ENCODE assay signal across 8 mouse cellular contexts in genomic region chr4:118134485-118135365, GRCm38 (mm10). TPM values are rescaled to one million over a fixed set of nuclear protein-coding genes. Genes with fewer than 3 reads are reported as not detected.
DNase-seq lines count a peak whose midpoint lies in the region; ATAC-seq lines count a peak whose summit lies in the region.

Gene St3gal3, minus strand, starts transcription at chr4:118134914.

- WGBS in hindbrain, embryonic 16.5 days, result 0% methylated on average over 43 of the region's 84 CpGs
- WGBS in macrophage (ENCODE audit: missing documents), result under 1% methylated on average over 81 of the region's 84 CpGs

- H3K9ac ChIP-seq in hindbrain, embryonic 16.5 days (ENCODE audit: low read depth, low read length), result peak within 1 kb of the TSS; percentile 79

- peak within 1 kb of the TSS; percentile 83 for H3K27ac ChIP-seq in hindbrain, embryonic 16.5 days (ENCODE audit: low read depth, low read length)
- H3K27ac ChIP-seq in macrophage, result peak within 1 kb of the TSS; percentile 49

- peak within 1 kb of the TSS; percentile 85 for H3K4me3 ChIP-seq in hindbrain, embryonic 16.5 days (ENCODE audit: low read length)
- H3K4me3 ChIP-seq in macrophage (ENCODE audit: inconsistent target), result peak within 1 kb of the TSS; percentile 51

- peaks cover 13% of the 10 kb centered on the region for H3K36me3 ChIP-seq in hindbrain, embryonic 16.5 days (ENCODE audit: control insufficient read depth, insufficient read depth, low read length)
- H3K36me3 ChIP-seq in macrophage (ENCODE audit: inconsistent target), result peaks cover 20% of the 10 kb centered on the region; the same call in 1 of the 2 replicates

- no peaks in the 10 kb centered on the region for H3K9me3 ChIP-seq in hindbrain, embryonic 16.5 days (ENCODE audit: control insufficient read depth, low read length)

- no peaks in the 10 kb centered on the region for H3K27me3 ChIP-seq in hindbrain, embryonic 16.5 days (replicated peaks; ENCODE audit: control insufficient read depth, insufficient read depth, low read length)

- peak; percentile 81 for DNase-seq in T-cell, adult 2 months (ENCODE audit: low spot score)
- peak; percentile 98 to 100 for DNase-seq in cerebellum, postnatal 36 days
- DNase-seq in gastrocnemius, adult 18-20 months (ENCODE audit: low spot score), result peak; percentile 96
- peak; percentile 98 for DNase-seq in left cerebral cortex, adult 18-20 months (ENCODE audit: low spot score in 2 of 2)
- peak; percentile 98 for DNase-seq in right cerebral cortex, adult 18-20 months
- peak; percentile 77 for DNase-seq in urinary bladder, postnatal 10 days (ENCODE audit: low spot score)

- H3K4me2 ChIP-seq in hindbrain, embryonic 16.5 days (ENCODE audit: low read length), result peak within 1 kb of the TSS; percentile 79

- peaks cover 15% of the 10 kb centered on the region for H3K4me1 ChIP-seq in hindbrain, embryonic 16.5 days (ENCODE audit: control insufficient read depth, insufficient read depth, low read depth, low read length)

- peaks cover 9% of the 10 kb centered on the region; the same call in 1 of the 2 replicates for H3K79me2 ChIP-seq in macrophage (ENCODE audit: inconsistent target)

- ATAC-seq in hindbrain, embryonic 16.5 days, result peak; percentile 98

RNA-seq across cellular contexts. Expression of gene St3gal3, which starts in this region (rescaled TPM):
- total RNA-seq in gastrocnemius, adult 18-20 months (2021), result 10 to 100 TPM; 70.4 to 73.6 TPM
- 13.1 and 13.6 TPM in 2 replicates for polyA plus RNA-seq in hindbrain, embryonic 16.5 days (2015; fragmentation: Nextera tagmentation; extraction: Ambion mirVana)
- 10 to 100 TPM; 45.8 to 51.2 TPM for total RNA-seq in left cerebral cortex, adult 18-20 months (2021)
- 100 to 1,000 TPM in 1 of 26 experiments, 10 to 100 TPM in 25; 10.2 to 123 (median 15.4) TPM for total RNA-seq in macrophage (2018; cell fraction: chromatin; rRNA removed)
- total RNA-seq in macrophage (2018; cell fraction: cytosol; rRNA removed), result 10 to 100 TPM in 21 of 26 experiments, 1 to 10 TPM in 5; 7.7 to 18.0 (median 11.6) TPM
- total RNA-seq in macrophage (2018; cell fraction: nucleus; rRNA removed), result 10 to 100 TPM in 23 of 26 experiments, 1 to 10 TPM in 3; 8.1 to 36.8 (median 15.2) TPM
- 10.8 to 15.7 TPM (median 11.3 TPM) in 3 replicates for polyA plus RNA-seq in macrophage (2018)

Comparison
In these comparisons a context has a peak if more than half of its experiments do, and no peak if none do; other contexts are left out.
1. Peak in every context shown above with its lines: DNase-seq, ATAC-seq, H3K4me3 ChIP-seq and H3K27ac ChIP-seq.